ENCODE assay signal across 8 mouse cellular contexts in genomic region chr13:29857436-29857835, GRCm38 (mm10). TPM values are rescaled to one million over a fixed set of nuclear protein-coding genes. Genes with fewer than 3 reads are reported as not detected.
DNase-seq lines count a peak whose midpoint lies in the region; ATAC-seq lines count a peak whose summit lies in the region.

No protein-coding gene starts in this region.

- peak; percentile 20 to 57 for DNase-seq in frontal cortex, adult 2 months (ENCODE audit: extremely low spot score in 1 of 2, low spot score in 1 of 2)
- no peak for DNase-seq in frontal cortex, postnatal 10 days (ENCODE audit: low spot score in 2 of 2)
- DNase-seq in cerebellum, postnatal 10 days: peak; percentile 39 to 70
- no peak for DNase-seq in c-Kit-positive CD71-positive TER-119-positive erythroid progenitor cells, embryonic 14.5 days (ENCODE audit: low spot score)

- no peak overlapping the region for H3K9ac ChIP-seq in heart, embryonic 15.5 days
- H3K9ac ChIP-seq in kidney, embryonic 16.5 days (replicated peaks; ENCODE audit: low read length): no peak overlapping the region

- ATAC-seq in CD4-positive, CD25-positive, alpha-beta regulatory T cell, adult 4 months: peak; percentile 83
- peak; percentile 54; the same call in 1 of the 2 replicates for ATAC-seq in heart, embryonic 15.5 days (replicated peaks; ENCODE audit: insufficient number of reproducible peaks, insufficient read depth, low FRiP score, low read depth)
- peak; percentile 40; the same call in 1 of the 2 replicates for ATAC-seq in kidney, embryonic 16.5 days (ENCODE audit: low FRiP score, low TSS enrichment)
- ATAC-seq in megakaryocyte, adult 5-6 weeks (ENCODE audit: poor library complexity, severe bottlenecking): peak; percentile 72

- H3K36me3 ChIP-seq in heart, embryonic 15.5 days: no peaks in the 10 kb centered on the region
- peaks cover 1% of the 10 kb centered on the region; the same call in 1 of the 2 replicates for H3K36me3 ChIP-seq in kidney, embryonic 16.5 days (ENCODE audit: insufficient read depth, low read length)

- H3K4me2 ChIP-seq in heart, embryonic 15.5 days: peak overlapping the region; percentile 24; the same call in 1 of the 2 replicates
- H3K4me2 ChIP-seq in kidney, embryonic 16.5 days (replicated peaks; ENCODE audit: low read depth, low read length): no peak overlapping the region

- peaks cover 15% of the 10 kb centered on the region for H3K4me1 ChIP-seq in heart, embryonic 15.5 days (replicated peaks)
- peaks cover 13% of the 10 kb centered on the region for H3K4me1 ChIP-seq in kidney, embryonic 16.5 days (ENCODE audit: insufficient read depth, low read length)

- whole genome bisulfite sequencing in heart, embryonic 15.5 days: 14% methylated on average over 4 of the region's 4 CpGs
- 16% methylated on average over 4 of the region's 4 CpGs for WGBS in kidney, embryonic 16.5 days

- no peaks in the 10 kb centered on the region for H3K27me3 ChIP-seq in heart, embryonic 15.5 days
- no peaks in the 10 kb centered on the region for H3K27me3 ChIP-seq in kidney, embryonic 16.5 days (ENCODE audit: insufficient read depth, low read length)

- H3K9me3 ChIP-seq in heart, embryonic 15.5 days (replicated peaks): no peaks in the 10 kb centered on the region
- no peaks in the 10 kb centered on the region for H3K9me3 ChIP-seq in kidney, embryonic 16.5 days (ENCODE audit: low read length)

- H3K4me3 ChIP-seq in heart, embryonic 15.5 days: no peak overlapping the region
- H3K4me3 ChIP-seq in kidney, embryonic 16.5 days (ENCODE audit: low read length): no peak overlapping the region

- H3K27ac ChIP-seq in heart, embryonic 15.5 days: no peak overlapping the region
- H3K27ac ChIP-seq in kidney, embryonic 16.5 days (ENCODE audit: low read length): no peak overlapping the region

RNA-seq across cellular contexts. Expression of gene Cdkal1, which starts 2.0 kb away (rescaled TPM):
- polyA plus RNA-seq in frontal cortex, adult 2 months (2012; rRNA removed): 7.8 and 8.0 TPM in 2 replicates
- polyA plus RNA-seq in CD4-positive, CD25-positive, alpha-beta regulatory T cell, adult 4 months (2017; shearing (Covaris generic)): 10 to 100 TPM; 42.5 to 49.3 TPM
- polyA plus RNA-seq in heart, embryonic 15.5 days (2015; fragmentation: Nextera tagmentation; extraction: Ambion mirVana): 24.4 and 24.6 TPM in 2 replicates
- 31.3 and 35.1 TPM in 2 replicates for polyA plus RNA-seq in kidney, embryonic 16.5 days (2015; fragmentation: Nextera tagmentation; extraction: Ambion mirVana)
- total RNA-seq in megakaryocyte, adult 5-6 weeks (2015): 12.4 and 13.9 TPM in 2 replicates
- total RNA-seq in megakaryocyte, adult 5-6 weeks (2017): 46.7 and 50.4 TPM in 2 replicates

Comparison
In these comparisons a context has a peak if more than half of its experiments do, and no peak if none do; other contexts are left out.
1. DNase-seq: peak in frontal cortex, adult 2 months (2 of 2) and cerebellum, postnatal 10 days (2 of 2); none in frontal cortex, postnatal 10 days (0 of 2) and c-Kit-positive CD71-positive TER-119-positive erythroid progenitor cells, embryonic 14.5 days (single experiment).
2. Peak in every context shown above with its lines, with median percentiles within 50 percentile points of each other: ATAC-seq.